Mouse (Mus musculus): ENCODE data around the gene Uhrf1bp1l. TPM values are rescaled to one million over a fixed set of nuclear protein-coding genes. Genes with fewer than 3 reads are reported as not detected.

Uhrf1bp1l gene
- 61.6 TPM for total RNA-seq (2023)

DNA sequence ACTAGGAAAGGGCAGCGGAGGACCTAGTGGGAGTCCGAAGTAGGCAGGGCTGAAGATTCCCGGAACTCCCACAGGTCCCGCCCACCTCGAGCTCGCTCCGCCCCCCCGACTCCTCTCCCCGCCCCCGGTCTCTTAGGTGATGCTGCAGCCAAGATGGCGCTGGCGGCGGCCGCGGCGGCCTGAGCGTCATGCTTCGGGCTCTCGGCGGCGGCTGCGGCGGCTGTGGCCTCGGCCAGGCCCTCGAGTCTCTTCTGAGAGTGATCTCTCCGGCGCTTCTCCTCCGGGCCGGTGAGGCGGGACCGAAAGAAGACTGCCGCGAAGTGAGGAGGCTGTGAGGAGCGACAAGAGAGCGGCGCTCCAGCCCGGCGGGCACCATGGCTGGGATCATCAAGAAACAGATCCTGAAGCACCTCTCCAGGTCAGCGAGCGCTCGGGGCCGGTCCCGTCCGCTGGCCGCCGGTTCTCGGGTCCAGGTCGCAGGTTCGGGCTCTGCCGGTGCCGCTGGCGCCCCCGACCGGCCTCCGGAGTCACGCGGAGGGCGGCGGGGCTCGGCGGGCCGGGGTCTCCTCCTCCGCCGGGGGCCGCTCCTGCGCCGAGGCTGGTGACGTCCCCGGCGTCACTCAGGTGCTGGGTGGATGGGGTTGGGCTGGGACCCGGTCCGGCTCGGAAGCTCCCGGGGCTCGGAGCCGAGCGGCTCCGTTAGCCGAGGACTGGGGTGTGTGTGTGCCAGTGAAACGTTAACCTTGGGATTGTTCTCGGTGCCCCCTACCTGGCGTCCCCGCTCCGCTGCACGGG, at the start of gene Uhrf1bp1l:
TSS of gene Uhrf1bp1l (plus strand) at position 121 of the 795 bp plus-strand sequence.

DNA sequence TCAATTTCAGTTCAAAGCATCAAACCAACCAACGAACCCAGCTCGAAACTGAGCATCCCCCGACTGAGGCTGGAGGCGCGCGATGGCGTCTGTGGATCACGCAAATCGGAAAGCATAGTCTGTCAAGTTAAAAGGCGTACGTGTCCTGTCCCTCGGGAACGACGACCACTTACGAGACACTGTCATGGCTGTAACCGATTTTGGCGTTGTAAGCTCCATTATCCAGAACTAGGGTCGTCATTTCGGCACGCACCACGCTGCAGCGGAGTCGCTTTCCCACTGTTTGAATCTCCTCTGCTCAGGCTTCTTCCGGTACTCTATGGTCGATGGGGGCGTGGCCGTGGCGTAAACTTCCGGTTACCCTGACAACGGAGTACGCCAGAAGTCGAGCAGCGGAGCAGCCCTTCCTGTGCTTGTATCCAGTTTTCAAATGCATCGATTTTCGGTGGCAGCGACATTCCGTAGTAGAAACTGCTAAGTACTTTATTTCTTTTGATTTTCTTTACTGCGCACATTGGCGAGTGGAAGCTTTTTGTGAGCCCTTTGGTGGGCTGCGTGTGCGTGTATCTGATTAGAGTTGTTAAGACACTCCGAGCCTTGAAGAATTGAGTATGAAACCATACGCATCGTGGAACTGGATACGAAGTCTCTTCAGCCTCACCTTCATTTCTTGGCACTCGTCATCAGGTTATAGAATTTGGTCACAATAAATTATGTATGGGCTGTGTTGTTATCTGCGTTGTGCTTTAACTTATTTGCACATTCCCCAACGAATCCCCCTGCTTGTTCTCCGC, 12.6 kb upstream of the Uhrf1bp1l start, which contains the start of gene Actr6:
TSS of gene Actr6 (minus strand) at position 295 of the 794 bp plus-strand sequence.

Other genes starting within 250 kb of the Uhrf1bp1l start
- not detected for gene Nr1h4, start 211.4 kb upstream of the Uhrf1bp1l start, total RNA-seq (2023)
- gene Slc17a8, start 123.7 kb upstream of the Uhrf1bp1l start, total RNA-seq (2023), result not detected
- gene Scyl2, start 58.7 kb upstream of the Uhrf1bp1l start, total RNA-seq (2023), result 41.3 TPM
- 17.4 TPM for gene Actr6, start 12.7 kb upstream of the Uhrf1bp1l start, total RNA-seq (2023)
- gene Anks1b, start 128.5 kb downstream of the Uhrf1bp1l start, total RNA-seq (2023), result not detected